Mouse (Mus musculus) C2C12 (cell line): ENCODE results near the gene Pmis2.

Experiments used
- CTCF ChIP-seq: IDR thresholded peaks from one replicate; pipeline ENCODE4 v1.5.1; 2011; ENCODE audit not compliant: control insufficient read depth, insufficient read depth, insufficient read length
- FOSL1 ChIP-seq: IDR thresholded peaks from one replicate; pipeline ENCODE4 v1.8.0; 2011; ENCODE audit warnings: mild to moderate bottlenecking, low read length; ENCODE audit not compliant: poor library complexity, insufficient read depth, severe bottlenecking

GRCm38 (mm10) chr7:30633762-30634412 lies 37.5 kb downstream of the Pmis2 start:
- no peak for TF ChIP-seq CTCF
- no peak for TF ChIP-seq FOSL1
